Mouse (Mus musculus): Measurements from ENCODE around the gene Ace.

DNA sequence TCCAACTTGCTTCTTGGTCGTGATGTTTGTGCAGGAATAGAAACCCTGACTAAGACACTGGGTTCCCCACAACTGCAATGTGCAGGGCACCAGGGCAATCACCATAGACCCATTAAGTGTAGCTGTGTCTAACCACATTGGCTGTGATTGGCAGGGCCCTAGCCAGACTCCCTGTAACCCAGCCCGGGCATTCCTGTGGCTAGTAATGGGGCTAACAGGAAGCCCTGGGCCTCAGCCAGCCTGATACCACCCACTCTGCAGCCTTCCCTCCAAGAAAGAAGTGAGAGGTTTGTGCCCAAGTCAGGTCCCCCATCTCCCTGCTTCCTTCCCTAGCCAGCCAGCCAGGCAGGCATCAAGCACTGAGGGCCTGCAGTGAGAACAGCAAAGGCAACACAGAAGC, 19.5 kb upstream of the Ace start:
- TF ChIP-seq CTCF (IDR thresholded peaks at IDR 0.05) (no peak), EP300 (IDR thresholded peaks at IDR 0.05; ENCODE audit: insufficient read depth, low read depth, low read length) (no peak)
